Mouse (Mus musculus): ENCODE data around the gene Ifnb1. TPM values are rescaled to one million over a fixed set of nuclear protein-coding genes. Genes with fewer than 3 reads are reported as not detected.

Gene Ifnb1
- polyA plus RNA-seq, 1 experiment from 2014 or later = not detected

- DNase-seq (ENCODE audit: low spot score) (no peak), ATAC-seq (replicated peaks; ENCODE audit: low FRiP score) (no peak)
- H3K36me3 ChIP-seq (ENCODE audit: control insufficient read depth, insufficient read depth, low read length) = no peaks in the 10 kb centered on the region
- H3K27me3 ChIP-seq (ENCODE audit: control insufficient read depth, insufficient read depth, low read length) = no peaks in the 10 kb centered on the region
- H3K9ac ChIP-seq (ENCODE audit: low read length) = no peak overlapping the region
- H3K9me3 ChIP-seq (ENCODE audit: control insufficient read depth, low read length) = no peaks in the 10 kb centered on the region
- no peaks in the 10 kb centered on the region; the same call in 1 of the 2 replicates for H3K4me1 ChIP-seq (replicated peaks; ENCODE audit: control insufficient read depth, insufficient read depth, low read length)
- no peak overlapping the region for H3K27ac ChIP-seq (ENCODE audit: low read depth, low read length)
- 38% methylated on average over 2 of the region's 2 CpGs for WGBS
- no peak overlapping the region for H3K4me3 ChIP-seq (ENCODE audit: low read depth, low read length)
- H3K4me2 ChIP-seq (ENCODE audit: low read depth, low read length, severe bottlenecking) = no peak overlapping the region
These were observed 4.6 kb downstream of the Ifnb1 start for GRCm38 (mm10) chr4:88517957-88518356.

GRCm38 (mm10) chr4:88515711-88516211, 6.8 kb downstream of the Ifnb1 start:
- no peak for ATAC-seq (replicated peaks; ENCODE audit: low FRiP score)

GRCm38 (mm10) chr4:88515250-88515649, 7.3 kb downstream of the Ifnb1 start:
- Histone ChIP-seq H3K36me3 (ENCODE audit: control insufficient read depth, insufficient read depth, low read length) (no peaks in the 10 kb centered on the region), H3K4me2 (ENCODE audit: low read depth, low read length, severe bottlenecking) (no peak overlapping the region), H3K9ac (ENCODE audit: low read length) (no peak overlapping the region), H3K27me3 (ENCODE audit: control insufficient read depth, insufficient read depth, low read length) (no peaks in the 10 kb centered on the region), H3K27ac (ENCODE audit: low read depth, low read length) (no peak overlapping the region), H3K4me1 (replicated peaks; ENCODE audit: control insufficient read depth, insufficient read depth, low read length) (no peaks in the 10 kb centered on the region; the same call in 1 of the 2 replicates), H3K4me3 (ENCODE audit: low read depth, low read length) (no peak overlapping the region), H3K9me3 (ENCODE audit: control insufficient read depth, low read length) (no peaks in the 10 kb centered on the region)
- ATAC-seq (replicated peaks; ENCODE audit: low FRiP score) (no peak), DNase-seq (ENCODE audit: low spot score) (no peak)
- 63% methylated on average over 2 of the region's 2 CpGs for WGBS

More at GRCm38 (mm10) chr4:88515711-88516211, 6.8 kb downstream of the Ifnb1 start:
- 45% methylated on average over 4 of the region's 4 CpGs for WGBS
- H3K9me3 ChIP-seq (ENCODE audit: control insufficient read depth, low read length) = no peaks in the 10 kb centered on the region
- H3K9ac ChIP-seq (ENCODE audit: low read length) = no peak overlapping the region
- DNase-seq (ENCODE audit: low spot score) = no peak
- no peak overlapping the region for H3K27ac ChIP-seq (ENCODE audit: low read depth, low read length)
- H3K4me2 ChIP-seq (ENCODE audit: low read depth, low read length, severe bottlenecking) = no peak overlapping the region
- no peak overlapping the region for H3K4me3 ChIP-seq (ENCODE audit: low read depth, low read length)
- H3K36me3 ChIP-seq (ENCODE audit: control insufficient read depth, insufficient read depth, low read length) = no peaks in the 10 kb centered on the region
- no peaks in the 10 kb centered on the region for H3K27me3 ChIP-seq (ENCODE audit: control insufficient read depth, insufficient read depth, low read length)
- H3K4me1 ChIP-seq (replicated peaks; ENCODE audit: control insufficient read depth, insufficient read depth, low read length) = no peaks in the 10 kb centered on the region; the same call in 1 of the 2 replicates

- 49% methylated on average over 4 of the region's 4 CpGs for WGBS
- Histone ChIP-seq H3K9me3 (ENCODE audit: control insufficient read depth, low read length) (no peaks in the 10 kb centered on the region), H3K9ac (ENCODE audit: low read length) (no peak overlapping the region), H3K4me3 (ENCODE audit: low read depth, low read length) (no peak overlapping the region), H3K27me3 (ENCODE audit: control insufficient read depth, insufficient read depth, low read length) (no peaks in the 10 kb centered on the region), H3K4me2 (ENCODE audit: low read depth, low read length, severe bottlenecking) (no peak overlapping the region), H3K36me3 (ENCODE audit: control insufficient read depth, insufficient read depth, low read length) (no peaks in the 10 kb centered on the region), H3K27ac (ENCODE audit: low read depth, low read length) (no peak overlapping the region), H3K4me1 (replicated peaks; ENCODE audit: control insufficient read depth, insufficient read depth, low read length) (no peaks in the 10 kb centered on the region; the same call in 1 of the 2 replicates)
- peak; percentile 39; the same call in 1 of the 2 replicates for ATAC-seq (replicated peaks; ENCODE audit: low FRiP score)
- DNase-seq (ENCODE audit: low spot score) = no peak
These were observed 8.2 kb downstream of the Ifnb1 start for GRCm38 (mm10) chr4:88514403-88514802.

GRCm38 (mm10) chr4:88513743-88514142, 8.8 kb downstream of the Ifnb1 start:
- H3K9me3 ChIP-seq (ENCODE audit: control insufficient read depth, low read length) = no peaks in the 10 kb centered on the region
- 94% methylated on average over 4 of the region's 4 CpGs for WGBS
- H3K9ac ChIP-seq (ENCODE audit: low read length) = no peak overlapping the region
- H3K36me3 ChIP-seq (ENCODE audit: control insufficient read depth, insufficient read depth, low read length) = no peaks in the 10 kb centered on the region
- DNase-seq (ENCODE audit: low spot score) (no peak), ATAC-seq (replicated peaks; ENCODE audit: low FRiP score) (no peak)
- H3K27me3 ChIP-seq (ENCODE audit: control insufficient read depth, insufficient read depth, low read length) = no peaks in the 10 kb centered on the region
- no peak overlapping the region for H3K4me2 ChIP-seq (ENCODE audit: low read depth, low read length, severe bottlenecking)
- H3K4me3 ChIP-seq (ENCODE audit: low read depth, low read length) = no peak overlapping the region
- H3K27ac ChIP-seq (ENCODE audit: low read depth, low read length) = no peak overlapping the region
- H3K4me1 ChIP-seq (replicated peaks; ENCODE audit: control insufficient read depth, insufficient read depth, low read length) = no peaks in the 10 kb centered on the region; the same call in 1 of the 2 replicates

GRCm38 (mm10) chr4:88503753-88504152, 18.8 kb downstream of the Ifnb1 start:
- 63% methylated on average over 4 of the region's 4 CpGs for WGBS
- no peak for DNase-seq (ENCODE audit: low spot score)
- no peak overlapping the region for H3K4me3 ChIP-seq (ENCODE audit: low read depth, low read length)
- H3K4me2 ChIP-seq (ENCODE audit: low read depth, low read length, severe bottlenecking) = no peak overlapping the region
- H3K36me3 ChIP-seq (ENCODE audit: control insufficient read depth, insufficient read depth, low read length) = no peaks in the 10 kb centered on the region
- H3K4me1 ChIP-seq (replicated peaks; ENCODE audit: control insufficient read depth, insufficient read depth, low read length) = no peaks in the 10 kb centered on the region
- H3K27ac ChIP-seq (ENCODE audit: low read depth, low read length) = no peak overlapping the region
- H3K9me3 ChIP-seq (ENCODE audit: control insufficient read depth, low read length) = no peaks in the 10 kb centered on the region
- H3K9ac ChIP-seq (ENCODE audit: low read length) = no peak overlapping the region
- ATAC-seq (replicated peaks; ENCODE audit: low FRiP score) = no peak
- no peaks in the 10 kb centered on the region for H3K27me3 ChIP-seq (ENCODE audit: control insufficient read depth, insufficient read depth, low read length)

GRCm38 (mm10) chr4:88501247-88501646, 21.3 kb downstream of the Ifnb1 start:
- H3K27ac ChIP-seq (ENCODE audit: low read depth, low read length) = no peak overlapping the region
- no peak for ATAC-seq (replicated peaks; ENCODE audit: low FRiP score)
- H3K4me2 ChIP-seq (ENCODE audit: low read depth, low read length, severe bottlenecking) = no peak overlapping the region
- no peak for DNase-seq (ENCODE audit: low spot score)
- H3K27me3 ChIP-seq (ENCODE audit: control insufficient read depth, insufficient read depth, low read length) = no peaks in the 10 kb centered on the region
- no peak overlapping the region for H3K4me3 ChIP-seq (ENCODE audit: low read depth, low read length)
- 89% methylated on average over 3 of the region's 3 CpGs for WGBS
- no peaks in the 10 kb centered on the region for H3K9me3 ChIP-seq (ENCODE audit: control insufficient read depth, low read length)
- no peaks in the 10 kb centered on the region for H3K36me3 ChIP-seq (ENCODE audit: control insufficient read depth, insufficient read depth, low read length)
- H3K4me1 ChIP-seq (replicated peaks; ENCODE audit: control insufficient read depth, insufficient read depth, low read length) = no peaks in the 10 kb centered on the region
- no peak overlapping the region for H3K9ac ChIP-seq (ENCODE audit: low read length)

- Histone ChIP-seq H3K9me3 (ENCODE audit: control insufficient read depth, low read length) (no peaks in the 10 kb centered on the region), H3K27ac (ENCODE audit: low read depth, low read length) (no peak overlapping the region), H3K9ac (ENCODE audit: low read length) (no peak overlapping the region), H3K4me3 (ENCODE audit: low read depth, low read length) (no peak overlapping the region), H3K36me3 (ENCODE audit: control insufficient read depth, insufficient read depth, low read length) (no peaks in the 10 kb centered on the region), H3K4me1 (replicated peaks; ENCODE audit: control insufficient read depth, insufficient read depth, low read length) (no peaks in the 10 kb centered on the region), H3K27me3 (ENCODE audit: control insufficient read depth, insufficient read depth, low read length) (no peaks in the 10 kb centered on the region), H3K4me2 (ENCODE audit: low read depth, low read length, severe bottlenecking) (no peak overlapping the region)
- ATAC-seq (replicated peaks; ENCODE audit: low FRiP score) = no peak
- 87% methylated on average over 6 of the region's 6 CpGs for WGBS
- no peak for DNase-seq (ENCODE audit: low spot score)
These were observed 26.1 kb downstream of the Ifnb1 start for GRCm38 (mm10) chr4:88496321-88497018.

GRCm38 (mm10) chr4:88489622-88490021, 33.0 kb downstream of the Ifnb1 start:
- Histone ChIP-seq H3K4me2 (ENCODE audit: low read depth, low read length, severe bottlenecking) (no peak overlapping the region), H3K4me1 (replicated peaks; ENCODE audit: control insufficient read depth, insufficient read depth, low read length) (no peaks in the 10 kb centered on the region), H3K27ac (ENCODE audit: low read depth, low read length) (no peak overlapping the region), H3K9ac (ENCODE audit: low read length) (no peak overlapping the region), H3K36me3 (ENCODE audit: control insufficient read depth, insufficient read depth, low read length) (no peaks in the 10 kb centered on the region), H3K4me3 (ENCODE audit: low read depth, low read length) (no peak overlapping the region), H3K9me3 (ENCODE audit: control insufficient read depth, low read length) (no peaks in the 10 kb centered on the region), H3K27me3 (ENCODE audit: control insufficient read depth, insufficient read depth, low read length) (no peaks in the 10 kb centered on the region)
- ATAC-seq (replicated peaks; ENCODE audit: low FRiP score) = no peak
- 96% methylated on average over 2 of the region's 2 CpGs for WGBS
- DNase-seq (ENCODE audit: low spot score) = no peak

All from forebrain, embryonic 11.5 days (tissue).